ENCODE assay signal across 19 mouse cellular contexts in genomic region chr5:53174461-53174860, GRCm38 (mm10). TPM values are rescaled to one million over a fixed set of nuclear protein-coding genes. Genes with fewer than 3 reads are reported as not detected.
A peak's percentile ranks its signal among the peaks of the same experiment; 100 is the strongest.
DNase-seq lines count a peak whose midpoint lies in the region; ATAC-seq lines count a peak whose summit lies in the region.
"Had no signal": no experiment of that assay in that cellular context is flagged by ENCODE, and none has a peak within 500 bp of the region (broad histone marks: within the 10 kb centered on the region; RNA-seq: fewer than 3 reads in every experiment).

No protein-coding gene starts in this region.

- H3K4me1 ChIP-seq in forebrain, embryonic 14.5 days (ENCODE audit: control insufficient read depth, insufficient read depth, low read length), result peaks cover 4% of the 10 kb centered on the region
- peaks cover 7% of the 10 kb centered on the region; the same call in 1 of the 2 replicates for H3K4me1 ChIP-seq in forebrain, embryonic 12.5 days
- no peaks in the 10 kb centered on the region; the same call in 1 of the 2 replicates for H3K4me1 ChIP-seq in hindbrain, embryonic 16.5 days (ENCODE audit: control insufficient read depth, insufficient read depth, low read depth, low read length)
- peaks cover 3% of the 10 kb centered on the region; the same call in 1 of the 2 replicates for H3K4me1 ChIP-seq in hindbrain, embryonic 12.5 days
- peaks cover 20% of the 10 kb centered on the region for H3K4me1 ChIP-seq in neural tube, embryonic 13.5 days (replicated peaks)
- H3K4me1 ChIP-seq: embryonic facial prominence, embryonic 15.5 days had no signal

- no peak overlapping the region for H3K9ac ChIP-seq in forebrain, embryonic 14.5 days (ENCODE audit: low read length)
- H3K9ac ChIP-seq in forebrain, embryonic 12.5 days, result no peak overlapping the region
- no peak overlapping the region for H3K9ac ChIP-seq in hindbrain, embryonic 16.5 days (ENCODE audit: low read depth, low read length)
- H3K9ac ChIP-seq in hindbrain, embryonic 12.5 days, result no peak overlapping the region
- no peak overlapping the region for H3K9ac ChIP-seq in neural tube, embryonic 13.5 days
- H3K9ac ChIP-seq: embryonic facial prominence, embryonic 15.5 days; heart, embryonic 12.5 days had no signal

- H3K27me3 ChIP-seq in forebrain, embryonic 14.5 days (replicated peaks; ENCODE audit: control insufficient read depth, insufficient read depth, low read length), result no peaks in the 10 kb centered on the region
- H3K27me3 ChIP-seq in forebrain, embryonic 12.5 days, result 0 out of 2 replicates have a peak, but pooled peaks cover 3% of the 10 kb centered on the region
- no peaks in the 10 kb centered on the region for H3K27me3 ChIP-seq in hindbrain, embryonic 16.5 days (replicated peaks; ENCODE audit: control insufficient read depth, insufficient read depth, low read length)
- H3K27me3 ChIP-seq in hindbrain, embryonic 12.5 days, result no peaks in the 10 kb centered on the region
- no peaks in the 10 kb centered on the region for H3K27me3 ChIP-seq in neural tube, embryonic 13.5 days
- H3K27me3 ChIP-seq: embryonic facial prominence, embryonic 15.5 days; heart, embryonic 12.5 days had no signal

- H3K4me3 ChIP-seq in forebrain, embryonic 14.5 days (ENCODE audit: low read depth, low read length), result no peak overlapping the region
- H3K4me3 ChIP-seq in forebrain, embryonic 12.5 days (replicated peaks), result no peak overlapping the region
- H3K4me3 ChIP-seq in hindbrain, embryonic 16.5 days (ENCODE audit: low read length), result no peak overlapping the region
- H3K4me3 ChIP-seq in hindbrain, embryonic 12.5 days, result no peak overlapping the region
- H3K4me3 ChIP-seq in neural tube, embryonic 13.5 days, result no peak overlapping the region
- H3K4me3 ChIP-seq: embryonic facial prominence, embryonic 15.5 days; erythroblast, embryonic 14.5 days; heart, embryonic 12.5 days; hindbrain, embryonic 10.5 days had no signal

- 0 out of 2 replicates have a peak, but pooled peaks have one; percentile 43 for ATAC-seq in forebrain, embryonic 14.5 days
- ATAC-seq in forebrain, embryonic 12.5 days (ENCODE audit: low FRiP score), result no peak
- ATAC-seq in hindbrain, embryonic 16.5 days, result peak; percentile 34; the same call in 1 of the 2 replicates
- ATAC-seq in hindbrain, embryonic 12.5 days (ENCODE audit: low FRiP score), result no peak
- ATAC-seq in neural tube, embryonic 13.5 days (ENCODE audit: low read depth), result peak; percentile 56
- ATAC-seq: inflammation-experienced regulatory T-cells, adult 6 months; intestine, postnatal 0 days had no signal

- DNase-seq in forebrain, embryonic 14.5 days (ENCODE audit: low spot score), result no peak
- no peak for DNase-seq in neural tube, embryonic 10.5 days (ENCODE audit: extremely low spot score, low spot score)
- DNase-seq in retina, postnatal 1 day, result peak; percentile 59
- DNase-seq in spleen, postnatal 36 days (ENCODE audit: low spot score in 2 of 2), result no peak
- DNase-seq: adrenal gland, adult 8-10 months; cerebellum, adult 11-12 months; cerebellum, adult 9-11 months; cerebellum, postnatal 36 days; gastrocnemius, postnatal 25 days had no signal

- H3K27ac ChIP-seq in forebrain, embryonic 14.5 days (ENCODE audit: low read depth, low read length), result no peak overlapping the region
- H3K27ac ChIP-seq in forebrain, embryonic 12.5 days, result no peak overlapping the region
- no peak overlapping the region for H3K27ac ChIP-seq in hindbrain, embryonic 16.5 days (ENCODE audit: low read depth, low read length)
- H3K27ac ChIP-seq in hindbrain, embryonic 12.5 days, result no peak overlapping the region
- peak overlapping the region; percentile 57 for H3K27ac ChIP-seq in neural tube, embryonic 13.5 days (replicated peaks)
- H3K27ac ChIP-seq: embryonic facial prominence, embryonic 15.5 days; hindbrain, embryonic 10.5 days had no signal

- H3K36me3 ChIP-seq in forebrain, embryonic 14.5 days (ENCODE audit: control insufficient read depth, insufficient read depth, low read length), result no peaks in the 10 kb centered on the region
- peaks cover 2% of the 10 kb centered on the region; the same call in 1 of the 2 replicates for H3K36me3 ChIP-seq in forebrain, embryonic 12.5 days (replicated peaks)
- no peaks in the 10 kb centered on the region for H3K36me3 ChIP-seq in hindbrain, embryonic 16.5 days (ENCODE audit: control insufficient read depth, insufficient read depth, low read length)
- no peaks in the 10 kb centered on the region for H3K36me3 ChIP-seq in hindbrain, embryonic 12.5 days
- no peaks in the 10 kb centered on the region for H3K36me3 ChIP-seq in neural tube, embryonic 13.5 days
- H3K36me3 ChIP-seq: embryonic facial prominence, embryonic 15.5 days; heart, embryonic 12.5 days; hindbrain, embryonic 10.5 days had no signal

- WGBS in forebrain, embryonic 14.5 days, result 39% methylated on average over 12 of the region's 12 CpGs
- WGBS in forebrain, embryonic 12.5 days, result 61% methylated on average over 12 of the region's 12 CpGs
- WGBS in hindbrain, embryonic 16.5 days, result 69% methylated on average over 12 of the region's 12 CpGs
- 79% methylated on average over 12 of the region's 12 CpGs for WGBS in hindbrain, embryonic 12.5 days
- WGBS in neural tube, embryonic 13.5 days, result 65% methylated on average over 12 of the region's 12 CpGs

- no peak overlapping the region for H3K4me2 ChIP-seq in forebrain, embryonic 14.5 days (ENCODE audit: low read length)
- no peak overlapping the region for H3K4me2 ChIP-seq in forebrain, embryonic 12.5 days
- no peak overlapping the region for H3K4me2 ChIP-seq in hindbrain, embryonic 16.5 days (ENCODE audit: low read length)
- H3K4me2 ChIP-seq in hindbrain, embryonic 12.5 days (replicated peaks), result no peak overlapping the region
- H3K4me2 ChIP-seq in neural tube, embryonic 13.5 days, result no peak overlapping the region
- H3K4me2 ChIP-seq: embryonic facial prominence, embryonic 15.5 days; heart, embryonic 12.5 days had no signal

- no peaks in the 10 kb centered on the region for H3K9me3 ChIP-seq in forebrain, embryonic 14.5 days (replicated peaks; ENCODE audit: control insufficient read depth, low read length)
- no peaks in the 10 kb centered on the region for H3K9me3 ChIP-seq in forebrain, embryonic 12.5 days
- no peaks in the 10 kb centered on the region for H3K9me3 ChIP-seq in hindbrain, embryonic 16.5 days (ENCODE audit: control insufficient read depth, low read length)
- no peaks in the 10 kb centered on the region for H3K9me3 ChIP-seq in hindbrain, embryonic 12.5 days (replicated peaks)
- H3K9me3 ChIP-seq in neural tube, embryonic 13.5 days, result no peaks in the 10 kb centered on the region
- H3K9me3 ChIP-seq: embryonic facial prominence, embryonic 15.5 days; heart, embryonic 12.5 days; hindbrain, embryonic 10.5 days had no signal

RNA-seq across cellular contexts. Expression of gene Sel1l3, which starts 39.3 kb away (rescaled TPM):
- polyA plus RNA-seq in forebrain, embryonic 14.5 days (2014; fragmentation: Nextera tagmentation; extraction: Ambion mirVana), result 11.0 and 11.2 TPM in 2 replicates
- 9.7 and 10.9 TPM in 2 replicates for polyA plus RNA-seq in forebrain, embryonic 12.5 days (2016; fragmentation: Nextera tagmentation; extraction: Ambion mirVana)
- 5.6 and 6.2 TPM in 2 replicates for polyA plus RNA-seq in hindbrain, embryonic 16.5 days (2015; fragmentation: Nextera tagmentation; extraction: Ambion mirVana)
- 4.8 and 5.1 TPM in 2 replicates for polyA plus RNA-seq in hindbrain, embryonic 12.5 days (2016; fragmentation: Nextera tagmentation; extraction: Ambion mirVana)
- 5.8 and 5.9 TPM in 2 replicates for polyA plus RNA-seq in neural tube, embryonic 13.5 days (2015; fragmentation: Nextera tagmentation; extraction: Ambion mirVana)
- polyA plus RNA-seq: erythroblast, embryonic 14.5 days had no signal

Comparison
In these comparisons a context has a peak if more than half of its experiments do, and no peak if none do; other contexts are left out.
1. ATAC-seq: peak in forebrain, embryonic 14.5 days (single experiment), hindbrain, embryonic 16.5 days (single experiment) and neural tube, embryonic 13.5 days (single experiment); none in forebrain, embryonic 12.5 days (single experiment) and hindbrain, embryonic 12.5 days (single experiment).